ENCODE assay signal across 15 mouse cellular contexts in genomic region chr3:89672573-89673317, GRCm38 (mm10). TPM values are rescaled to one million over a fixed set of nuclear protein-coding genes. Genes with fewer than 3 reads are reported as not detected.
DNase-seq lines count a peak whose midpoint lies in the region; ATAC-seq lines count a peak whose summit lies in the region.
"Had no signal": no experiment of that assay in that cellular context is flagged by ENCODE, and none has a peak within 500 bp of the region (broad histone marks: within the 10 kb centered on the region; RNA-seq: fewer than 3 reads in every experiment).

No protein-coding gene starts in this region.

- peak; percentile 66 for ATAC-seq in activated CD4-positive, CD25-positive, alpha-beta regulatory T cell, adult 4 months
- ATAC-seq: forebrain, embryonic 16.5 days; intestine, postnatal 0 days had no signal

- DNase-seq in spleen, postnatal 36 days (ENCODE audit: low spot score in 2 of 2) = peak; percentile 19 to 27
- no peak for DNase-seq in spleen, adult 12 weeks (ENCODE audit: low spot score)
- peak; percentile 71 for DNase-seq in naive thymus-derived CD4-positive, alpha-beta T cell, adult 2 months (ENCODE audit: low read depth)
- DNase-seq in thymus, postnatal 4 days = peak; percentile 29
- no peak for DNase-seq in layer of hippocampus, postnatal 25 days (ENCODE audit: extremely low spot score in 1 of 2, low spot score in 1 of 2)
- no peak for DNase-seq in urinary bladder, postnatal 25 days (ENCODE audit: low spot score)
- no peak for DNase-seq in layer of hippocampus, postnatal 10 days (ENCODE audit: low spot score in 2 of 2)
- DNase-seq: cerebellum, postnatal 25 days; gastrocnemius, adult 2 months; heart, adult 11 months; lung, postnatal 10 days; right cerebral cortex, postnatal 14 days had no signal

RNA-seq across cellular contexts. Expression of gene Adar, which starts 42.1 kb away (rescaled TPM):
- 10 to 100 TPM; 51.0 to 56.7 TPM for polyA plus RNA-seq in activated CD4-positive, CD25-positive, alpha-beta regulatory T cell, adult 4 months (2017; shearing (Covaris generic))
- 100 to 1,000 TPM; 104 to 112 TPM for total RNA-seq in layer of hippocampus, postnatal 25 days (2021)
- 10 to 100 TPM; 82.7 to 85.8 TPM for total RNA-seq in layer of hippocampus, postnatal 10 days (2021)

Comparison
In these comparisons a context has a peak if more than half of its experiments do, and no peak if none do; other contexts are left out.
1. DNase-seq: peak in spleen, postnatal 36 days (2 of 2), naive thymus-derived CD4-positive, alpha-beta T cell, adult 2 months (single experiment) and thymus, postnatal 4 days (single experiment); none in spleen, adult 12 weeks (single experiment), layer of hippocampus, postnatal 25 days (0 of 2), urinary bladder, postnatal 25 days (single experiment) and layer of hippocampus, postnatal 10 days (0 of 2).